Mouse (Mus musculus): Measurements from ENCODE around the gene Galnt12. TPM values are rescaled to one million over a fixed set of nuclear protein-coding genes. Genes with fewer than 3 reads are reported as not detected.
A peak's percentile ranks its signal among the peaks of the same experiment; 100 is the strongest.
"Not testable (repeated sequence)": the region's sequence is repeated elsewhere in the genome, so short reads cannot be mapped to it uniquely, and the experiment has no call there.

Gene Galnt12
- 1.8 and 2.2 TPM in 2 replicates for polyA plus RNA-seq (2016; fragmentation: Nextera tagmentation; extraction: Ambion mirVana)

- peak within 1 kb of the TSS; percentile 74 for H3K4me3 ChIP-seq
- no peaks in the 10 kb centered on the region for H3K9me3 ChIP-seq (replicated peaks)
- peak within 1 kb of the TSS; percentile 100 for H3K4me2 ChIP-seq
- 1% methylated on average over 73 of the region's 74 CpGs for WGBS
- peak within 1 kb of the TSS; percentile 69 for H3K9ac ChIP-seq
- peaks cover 16% of the 10 kb centered on the region for H3K4me1 ChIP-seq (replicated peaks)
- peaks cover 50% of the 10 kb centered on the region for H3K27me3 ChIP-seq (replicated peaks)
- peak; percentile 42 for ATAC-seq (ENCODE audit: insufficient number of reproducible peaks, low FRiP score)
- no peak within 1 kb of the TSS for H3K27ac ChIP-seq (ENCODE audit: poor library complexity, severe bottlenecking)
- H3K36me3 ChIP-seq = no peaks in the 10 kb centered on the region
Observed at GRCm38 (mm10) chr4:47091493-47092386, at the start of gene Galnt12. Gene Galnt12, plus strand, starts transcription at chr4:47091909.

GRCm38 (mm10) chr4:47043866-47044265 is 47.8 kb upstream of the Galnt12 start:
- H3K9ac ChIP-seq = no peak overlapping the region
- H3K4me1 ChIP-seq (replicated peaks) = peaks cover 4% of the 10 kb centered on the region; the same call in 1 of the 2 replicates
- H3K9me3 ChIP-seq (replicated peaks) = no peaks in the 10 kb centered on the region
- ATAC-seq (ENCODE audit: insufficient number of reproducible peaks, low FRiP score) = no peak
- 85% methylated on average over 9 of the region's 9 CpGs for WGBS
- H3K27ac ChIP-seq (ENCODE audit: poor library complexity, severe bottlenecking) = no peak overlapping the region
- no peak overlapping the region for H3K4me2 ChIP-seq
- no peak overlapping the region for H3K4me3 ChIP-seq
- peaks cover 8% of the 10 kb centered on the region; the same call in 1 of the 2 replicates for H3K36me3 ChIP-seq
- H3K27me3 ChIP-seq (replicated peaks) = no peaks in the 10 kb centered on the region

GRCm38 (mm10) chr4:47046974-47047373 is 44.7 kb upstream of the Galnt12 start:
- no peaks in the 10 kb centered on the region for H3K36me3 ChIP-seq
- ATAC-seq (ENCODE audit: insufficient number of reproducible peaks, low FRiP score) = no peak
- H3K4me1 ChIP-seq (replicated peaks) = peaks cover 18% of the 10 kb centered on the region
- H3K27me3 ChIP-seq (replicated peaks) = 0 out of 2 replicates have a peak, but pooled peaks cover 5% of the 10 kb centered on the region
- no peaks in the 10 kb centered on the region for H3K9me3 ChIP-seq (replicated peaks)
- H3K9ac ChIP-seq = no peak overlapping the region
- WGBS = 80% methylated on average over 6 of the region's 6 CpGs
- no peak overlapping the region for H3K4me2 ChIP-seq
- no peak overlapping the region for H3K4me3 ChIP-seq
- H3K27ac ChIP-seq (ENCODE audit: poor library complexity, severe bottlenecking) = no peak overlapping the region

GRCm38 (mm10) chr4:47047765-47048164 is 43.9 kb upstream of the Galnt12 start:
- no peak overlapping the region for H3K9ac ChIP-seq
- peaks cover 11% of the 10 kb centered on the region; the same call in 1 of the 2 replicates for H3K27me3 ChIP-seq (replicated peaks)
- no peak overlapping the region for H3K4me2 ChIP-seq
- no peaks in the 10 kb centered on the region for H3K9me3 ChIP-seq (replicated peaks)
- no peak for ATAC-seq (ENCODE audit: insufficient number of reproducible peaks, low FRiP score)
- H3K27ac ChIP-seq (ENCODE audit: poor library complexity, severe bottlenecking) = no peak overlapping the region
- WGBS = 71% methylated on average over 4 of the region's 4 CpGs
- no peaks in the 10 kb centered on the region for H3K36me3 ChIP-seq
- no peak overlapping the region for H3K4me3 ChIP-seq
- peaks cover 18% of the 10 kb centered on the region for H3K4me1 ChIP-seq (replicated peaks)

- no peak overlapping the region for H3K27ac ChIP-seq (ENCODE audit: poor library complexity, severe bottlenecking)
- ATAC-seq (ENCODE audit: insufficient number of reproducible peaks, low FRiP score) = no peak
- no peaks in the 10 kb centered on the region for H3K9me3 ChIP-seq (replicated peaks)
- H3K4me3 ChIP-seq = no peak overlapping the region
- no peaks in the 10 kb centered on the region for H3K36me3 ChIP-seq
- H3K27me3 ChIP-seq (replicated peaks) = peaks cover 15% of the 10 kb centered on the region; the same call in 1 of the 2 replicates
- 85% methylated on average over 16 of the region's 16 CpGs for WGBS
- peaks cover 18% of the 10 kb centered on the region for H3K4me1 ChIP-seq (replicated peaks)
- no peak overlapping the region for H3K9ac ChIP-seq
- no peak overlapping the region for H3K4me2 ChIP-seq
Observed at GRCm38 (mm10) chr4:47049216-47049615, 42.5 kb upstream of the Galnt12 start.

GRCm38 (mm10) chr4:47050167-47050566 is 41.5 kb upstream of the Galnt12 start:
- peak; percentile 13; the same call in 1 of the 2 replicates for ATAC-seq (ENCODE audit: insufficient number of reproducible peaks, low FRiP score)
- no peak overlapping the region for H3K9ac ChIP-seq
- H3K4me3 ChIP-seq = no peak overlapping the region
- H3K36me3 ChIP-seq = no peaks in the 10 kb centered on the region
- peaks cover 18% of the 10 kb centered on the region for H3K4me1 ChIP-seq (replicated peaks)
- no peak overlapping the region for H3K27ac ChIP-seq (ENCODE audit: poor library complexity, severe bottlenecking)
- no peak overlapping the region for H3K4me2 ChIP-seq
- WGBS = 0% methylated on average over 1 of the region's 1 CpGs
- H3K9me3 ChIP-seq (replicated peaks) = no peaks in the 10 kb centered on the region
- peaks cover 15% of the 10 kb centered on the region; the same call in 1 of the 2 replicates for H3K27me3 ChIP-seq (replicated peaks)

- peak; percentile 22; the same call in 1 of the 2 replicates for ATAC-seq (ENCODE audit: insufficient number of reproducible peaks, low FRiP score)
- Histone ChIP-seq H3K4me1 (replicated peaks) (peaks cover 18% of the 10 kb centered on the region), H3K27ac (ENCODE audit: poor library complexity, severe bottlenecking) (no peak overlapping the region), H3K4me3 (no peak overlapping the region), H3K9ac (no peak overlapping the region; the same call in 1 of the 2 replicates), H3K36me3 (no peaks in the 10 kb centered on the region), H3K4me2 (0 out of 2 replicates have a peak overlapping the region, but pooled peaks have one; percentile 2), H3K9me3 (replicated peaks) (no peaks in the 10 kb centered on the region), H3K27me3 (replicated peaks) (peaks cover 20% of the 10 kb centered on the region)
- WGBS = 14% methylated on average over 10 of the region's 10 CpGs
Observed at GRCm38 (mm10) chr4:47050642-47051381, 40.9 kb upstream of the Galnt12 start.

- Histone ChIP-seq H3K9me3 (replicated peaks) (no peaks in the 10 kb centered on the region), H3K9ac (no peak overlapping the region), H3K36me3 (no peaks in the 10 kb centered on the region), H3K27me3 (replicated peaks) (peaks cover 20% of the 10 kb centered on the region), H3K4me3 (no peak overlapping the region), H3K4me1 (replicated peaks) (peaks cover 18% of the 10 kb centered on the region), H3K27ac (ENCODE audit: poor library complexity, severe bottlenecking) (no peak overlapping the region), H3K4me2 (no peak overlapping the region)
- ATAC-seq (ENCODE audit: insufficient number of reproducible peaks, low FRiP score) = no peak
- WGBS = 64% methylated on average over 9 of the region's 9 CpGs
Observed at GRCm38 (mm10) chr4:47051905-47052304, 39.8 kb upstream of the Galnt12 start.

- not testable (repeated sequence) for H3K9me3 ChIP-seq (replicated peaks); H3K4me3 ChIP-seq; H3K36me3 ChIP-seq; H3K4me2 ChIP-seq; ATAC-seq (ENCODE audit: insufficient number of reproducible peaks, low FRiP score); H3K27ac ChIP-seq (ENCODE audit: poor library complexity, severe bottlenecking); H3K9ac ChIP-seq
- Histone ChIP-seq H3K4me1 (replicated peaks) (peaks cover 14% of the 10 kb centered on the region), H3K27me3 (replicated peaks) (peaks cover 20% of the 10 kb centered on the region)
- WGBS = 87% methylated on average over 9 of the region's 9 CpGs
Observed at GRCm38 (mm10) chr4:47055170-47055569, 36.5 kb upstream of the Galnt12 start.

- Histone ChIP-seq H3K4me2 (no peak overlapping the region), H3K27me3 (replicated peaks) (peaks cover 21% of the 10 kb centered on the region), H3K4me3 (no peak overlapping the region), H3K36me3 (no peaks in the 10 kb centered on the region), H3K4me1 (replicated peaks) (peaks cover 11% of the 10 kb centered on the region), H3K9me3 (replicated peaks) (no peaks in the 10 kb centered on the region), H3K27ac (ENCODE audit: poor library complexity, severe bottlenecking) (no peak overlapping the region), H3K9ac (no peak overlapping the region)
- WGBS = 89% methylated on average over 6 of the region's 6 CpGs
- no peak for ATAC-seq (ENCODE audit: insufficient number of reproducible peaks, low FRiP score)
Observed at GRCm38 (mm10) chr4:47055570-47056080, 36.1 kb upstream of the Galnt12 start.

Data from heart, embryonic 12.5 days (tissue).